Mouse (Mus musculus) left cerebral cortex, adult 6 months (tissue): ENCODE data around the gene G6pd2. TPM values are rescaled to one million over a fixed set of nuclear protein-coding genes. Genes with fewer than 3 reads are reported as not detected.

ENCODE experiments used
- long read RNA-seq, 2 experiments: library from polyadenylated mRNA; unstranded; transcript quantifications; one replicate each; pipeline ENCODE4 v2.0.0; 2019 to 2020
- polyA plus RNA-seq: library from polyadenylated mRNA; unstranded; fragments of <200 nt; fragmentation: Nextera tagmentation; gene quantifications from 2 replicates; pipeline ENCODE4 v1.2.3, GENCODE M21; 2021

Gene G6pd2
- not detected in 2 replicates for polyA plus RNA-seq
- long read RNA-seq, experiment 1 = 0 reads
- long read RNA-seq, experiment 2 = 0 reads

DNA sequence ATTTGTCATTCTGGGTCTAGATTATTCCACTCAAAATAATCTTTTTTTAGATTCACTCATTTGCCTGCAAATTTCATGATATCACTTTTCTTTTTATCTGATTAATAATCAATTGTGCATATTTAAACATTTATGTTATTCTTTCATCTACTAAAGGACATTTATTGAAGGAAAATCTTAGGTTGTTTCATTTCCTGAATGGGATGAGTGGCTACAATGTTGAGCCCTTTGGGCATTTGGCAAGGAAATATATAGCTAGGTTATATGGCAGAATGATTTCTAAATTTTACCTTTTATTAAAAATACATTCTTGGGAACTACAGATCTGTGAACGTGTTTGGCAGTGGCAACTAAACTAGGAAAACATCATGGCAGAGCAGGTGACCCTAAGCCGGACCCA lies at the start of gene G6pd2:
Gene G6pd2 (plus strand): TSS at position 301 of the 400 bp plus-strand sequence.

